Mouse (Mus musculus) MEL (cell line): ENCODE measurements around the gene Zbed6. TPM values are rescaled to one million over a fixed set of nuclear protein-coding genes. Genes with fewer than 3 reads are reported as not detected.

Source experiments
- DNase-seq: peaks from one replicate; pipeline ENCODE4 v3.0.0; 2011; ENCODE audit warnings: low read depth, low spot score
- H3K27ac ChIP-seq: 2 replicates; pipeline ENCODE4 v1.5.1; 2012; ENCODE audit warnings: low read depth, mild to moderate bottlenecking, control low read depth, low read length, moderate library complexity; ENCODE audit not compliant: control insufficient read depth
- H3K27me3 ChIP-seq, 2 experiments: fragments of 150-350 bp in 1 of 2; sonication (generic) in 1 of 2; 2 replicates each; pipeline ENCODE4 v1.6.1; 2012; ENCODE audit warnings: low read length in 2 of 2, mild to moderate bottlenecking in 2 of 2, improper control_type of control experiment in 1 of 2, moderate library complexity in 1 of 2; ENCODE audit not compliant: insufficient read depth in 2 of 2, control insufficient read depth in 1 of 2
- H3K36me3 ChIP-seq, 2 experiments: 2 replicates each; pipeline ENCODE4 v1.6.1; 2012 to 2014; ENCODE audit warnings: low read length in 2 of 2, improper control_type of control experiment in 1 of 2, inconsistent platforms in 1 of 2, mild to moderate bottlenecking in 1 of 2; ENCODE audit not compliant: insufficient read depth in 2 of 2, control insufficient read depth in 1 of 2
- H3K4me1 ChIP-seq, 2 experiments: fragments of 150-350 bp in 1 of 2; sonication (generic) in 1 of 2; 2 replicates each; pipeline ENCODE4 v1.6.1; 2012; ENCODE audit warnings: low read length in 2 of 2, improper control_type of control experiment in 1 of 2, mild to moderate bottlenecking in 1 of 2; ENCODE audit not compliant: insufficient read depth in 2 of 2, control insufficient read depth in 1 of 2
- H3K4me3 ChIP-seq, 2 experiments: fragments of 150-350 bp in 1 of 2; sonication (generic) in 1 of 2; 2 replicates each; pipeline ENCODE4 v1.5.1; 2012; ENCODE audit warnings: low read depth in 2 of 2, low read length in 2 of 2, mild to moderate bottlenecking in 2 of 2, moderate library complexity in 2 of 2, control low read depth in 1 of 2, improper control_type of control experiment in 1 of 2; ENCODE audit not compliant: control insufficient read depth in 1 of 2, insufficient read depth in 1 of 2
- H3K79me2 ChIP-seq: 2 replicates; pipeline ENCODE4 v1.6.1; 2012; ENCODE audit warnings: mild to moderate bottlenecking, low read length, moderate library complexity; ENCODE audit not compliant: control insufficient read depth, poor library complexity, insufficient read depth
- H3K9ac ChIP-seq: 2 replicates; pipeline ENCODE4 v1.6.1; 2012; ENCODE audit warnings: low read depth, mild to moderate bottlenecking, control low read depth, low read length, moderate library complexity; ENCODE audit not compliant: control insufficient read depth, poor library complexity, severe bottlenecking
- H3K9me3 ChIP-seq: fragments of 150-350 bp; sonication (generic); replicated peaks from 2 replicates; pipeline ENCODE4 v1.6.1; 2012; ENCODE audit warnings: mild to moderate bottlenecking, low read length, improper control_type of control experiment, moderate library complexity; ENCODE audit not compliant: insufficient read depth
- CTCF ChIP-seq, 3 experiments: IDR thresholded peaks in 2 of 3; conservative IDR thresholded peaks in 1 of 3; 2 replicates each; pipeline ENCODE4 v1.5.1; 2011 to 2012; ENCODE audit warnings: low read length in 3 of 3, low read depth in 2 of 3, mild to moderate bottlenecking in 2 of 3, improper control_type of control experiment in 1 of 3, inconsistent platforms in 1 of 3, mixed read lengths in 1 of 3, moderate library complexity in 1 of 3; ENCODE audit not compliant: control insufficient read depth in 1 of 3, insufficient read depth in 1 of 3, poor library complexity in 1 of 3, severe bottlenecking in 1 of 3
- E2F4 ChIP-seq: IDR thresholded peaks from 2 replicates; pipeline ENCODE4 v1.6.1; 2011; ENCODE audit warnings: low read depth, low read length, improper control_type of control experiment, borderline replicate concordance
- ELF1 ChIP-seq: IDR thresholded peaks from 2 replicates; pipeline ENCODE4 v1.6.1; 2014; ENCODE audit warnings: low read depth, mild to moderate bottlenecking, inconsistent platforms, low read length, improper control_type of control experiment, moderate library complexity
- EP300 ChIP-seq, 2 experiments: IDR thresholded peaks; 2 replicates each; pipeline ENCODE4 v1.6.1; 2011; ENCODE audit warnings: improper control_type of control experiment in 2 of 2, low read length in 2 of 2, low read depth in 1 of 2, mild to moderate bottlenecking in 1 of 2
- ETS1 ChIP-seq: IDR thresholded peaks from 2 replicates; pipeline ENCODE4 v1.6.1; 2012; ENCODE audit warnings: low read depth, mild to moderate bottlenecking, inconsistent platforms, low read length, improper control_type of control experiment, moderate library complexity
- GABPA ChIP-seq: IDR thresholded peaks from 2 replicates; pipeline ENCODE4 v1.6.1; 2012; ENCODE audit warnings: low read depth, mild to moderate bottlenecking, inconsistent platforms, low read length, improper control_type of control experiment, moderate library complexity
- GATA1 ChIP-seq: IDR thresholded peaks from 2 replicates; pipeline ENCODE4 v1.6.1; 2011; ENCODE audit warnings: low read depth, low read length, improper control_type of control experiment
- HCFC1 ChIP-seq: IDR thresholded peaks from 2 replicates; pipeline ENCODE4 v1.6.1; 2012; ENCODE audit warnings: low read depth, mild to moderate bottlenecking, inconsistent platforms, low read length, improper control_type of control experiment, moderate library complexity
- JUND ChIP-seq: IDR thresholded peaks from 2 replicates; pipeline ENCODE4 v1.6.1; 2011; ENCODE audit warnings: low read depth, mild to moderate bottlenecking, improper control_type of control experiment, low read length
- POLR2A ChIP-seq, 2 experiments: IDR thresholded peaks; 2 replicates each; pipeline ENCODE4 v1.6.1; 2011 to 2012; ENCODE audit warnings: low read length in 2 of 2, mild to moderate bottlenecking in 2 of 2, control low read depth in 1 of 2, improper control_type of control experiment in 1 of 2, low read depth in 1 of 2, moderate library complexity in 1 of 2; ENCODE audit not compliant: control insufficient read depth in 1 of 2, insufficient read depth in 1 of 2, poor library complexity in 1 of 2
- POLR2AphosphoS5 ChIP-seq: IDR thresholded peaks from 2 replicates; pipeline ENCODE4 v1.6.1; 2012; ENCODE audit warnings: low read depth, borderline replicate concordance, mild to moderate bottlenecking, inconsistent platforms, low read length, moderate library complexity, mixed read lengths
- RAD21 ChIP-seq: IDR thresholded peaks from 2 replicates; pipeline ENCODE4 v1.6.1; 2011; ENCODE audit warnings: mild to moderate bottlenecking, low read depth, low read length, improper control_type of control experiment
- SIN3A ChIP-seq: IDR thresholded peaks from 2 replicates; pipeline ENCODE4 v1.6.1; 2012; ENCODE audit warnings: low read length, improper control_type of control experiment, inconsistent platforms
- SMC3 ChIP-seq: IDR thresholded peaks from 2 replicates; pipeline ENCODE4 v1.6.1; 2011; ENCODE audit warnings: low read depth, low read length, improper control_type of control experiment
- UBTF ChIP-seq: IDR thresholded peaks from 2 replicates; pipeline ENCODE4 v1.6.1; 2012; ENCODE audit warnings: low read depth, mild to moderate bottlenecking, inconsistent platforms, low read length, improper control_type of control experiment, moderate library complexity, borderline replicate concordance; ENCODE audit not compliant: insufficient read depth
- ZMIZ1 ChIP-seq: IDR thresholded peaks from 2 replicates; pipeline ENCODE4 v1.6.1; 2012; ENCODE audit warnings: low read depth, mild to moderate bottlenecking, inconsistent platforms, low read length, improper control_type of control experiment, moderate library complexity
- ZNF384 ChIP-seq: IDR thresholded peaks from 2 replicates; pipeline ENCODE4 v1.6.1; 2012; ENCODE audit warnings: low read depth, mild to moderate bottlenecking, inconsistent platforms, low read length, improper control_type of control experiment
- polyA plus RNA-seq, 2 experiments: library from polyadenylated mRNA; stranded (reverse) in 1 of 2; unstranded in 1 of 2; fragments of >175 nt in 1 of 2; fragments of >200 nt in 1 of 2; gene quantifications; 2 replicates each; pipeline versions ENCODE4 v1.2.1 to v1.2.4; 2012; ENCODE audit warnings: low replicate concordance in 2 of 2, low read depth in 1 of 2; ENCODE audit not compliant: insufficient read length in 2 of 2, insufficient read depth in 1 of 2, missing spikeins in 1 of 2
- total RNA-seq: library from RNA; depleted of rRNA; stranded (reverse); fragments of 300-350 nt; gene quantifications from 2 replicates; pipeline ENCODE4 v1.2.3, GENCODE M21; 2012

Gene Zbed6
- total and polyA plus RNA-seq, 3 experiments = 1.4 to 48.2 (median 2.4) TPM

DNA sequence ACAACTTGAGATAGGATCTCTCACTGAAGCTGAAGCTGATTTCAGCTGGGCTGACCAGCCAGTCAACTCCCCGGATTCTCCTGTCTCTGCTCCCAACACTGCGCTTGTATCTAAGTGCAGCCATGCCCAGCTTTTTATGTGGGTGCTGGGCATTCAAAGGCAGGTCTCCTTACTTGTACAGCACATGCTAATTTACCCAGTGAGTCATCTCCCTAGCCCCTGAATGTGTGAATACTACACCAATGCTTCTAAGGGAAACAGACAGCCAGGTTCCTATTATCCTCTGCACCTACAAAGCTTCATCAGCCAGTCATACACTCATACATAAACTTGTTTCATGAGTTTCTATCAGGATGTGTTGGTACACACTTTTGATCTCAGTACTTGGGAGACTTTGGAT is 19.5 kb downstream of the Zbed6 start:
- no peak overlapping the region for H3K27ac ChIP-seq
- H3K27me3 ChIP-seq = no peaks in the 10 kb centered on the region
- H3K9me3 ChIP-seq = no peaks in the 10 kb centered on the region
- H3K36me3 ChIP-seq = peaks cover 0 to 54% of the 10 kb centered on the region in 2 experiments; a peak in 2 of 4 replicates
- DNase-seq = no peak
- H3K79me2 ChIP-seq = no peaks in the 10 kb centered on the region
- TF ChIP-seq ZNF384 = no peak
- no peak for TF ChIP-seq UBTF
- TF ChIP-seq ETS1 = no peak
- TF ChIP-seq POLR2A (IDR thresholded peaks at IDR 0.05; ENCODE audit: control insufficient read depth in 1 of 2, insufficient read depth in 1 of 2, low read depth in 1 of 2, low read length in 2 of 2, poor library complexity in 1 of 2) = no peak
- no peak for TF ChIP-seq GABPA
- TF ChIP-seq ELF1 = no peak
- TF ChIP-seq ZMIZ1 = no peak
- no peak for TF ChIP-seq SIN3A
- TF ChIP-seq RAD21 = no peak
- no peak for TF ChIP-seq E2F4
- TF ChIP-seq CTCF (IDR thresholded peaks at IDR 0.05 in 2 of 3, conservative IDR thresholded peaks at IDR 0.05 in 1 of 3; ENCODE audit: control insufficient read depth in 1 of 3, insufficient read depth in 1 of 3, low read depth in 2 of 3, low read length in 3 of 3, poor library complexity in 1 of 3, severe bottlenecking in 1 of 3) = no peak
- no peak for TF ChIP-seq GATA1
- TF ChIP-seq HCFC1 = no peak
- no peak for TF ChIP-seq EP300 (IDR thresholded peaks at IDR 0.05; ENCODE audit: low read depth in 1 of 2, low read length in 2 of 2)
- TF ChIP-seq JUND = no peak
- H3K9ac ChIP-seq = no peak overlapping the region
- H3K4me3 ChIP-seq = no peak overlapping the region
- H3K4me1 ChIP-seq = no peaks in the 10 kb centered on the region

DNA sequence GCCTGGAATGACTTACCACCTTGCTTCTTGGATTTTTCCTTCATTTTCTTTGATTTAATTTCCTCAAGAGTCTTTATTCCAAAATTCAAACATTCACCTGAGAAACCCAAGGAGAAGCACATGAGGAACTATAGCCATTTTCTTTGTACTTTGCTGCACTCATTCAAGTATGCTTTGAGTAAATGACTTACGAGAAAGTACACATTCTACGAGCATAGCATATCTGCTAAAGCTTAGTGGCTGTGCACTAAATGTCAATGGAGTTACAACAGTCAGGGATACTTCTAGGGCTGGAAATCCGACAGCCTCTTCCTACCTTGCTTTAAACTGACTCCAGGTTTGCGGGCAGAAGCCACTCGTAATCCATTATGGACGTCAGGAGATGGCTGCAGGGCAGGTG is 22.2 kb downstream of the Zbed6 start:
- H3K4me3 ChIP-seq = no peak overlapping the region
- no peaks in the 10 kb centered on the region for H3K27me3 ChIP-seq
- no peak for DNase-seq

More for the DNA sequence above, 22.2 kb downstream of the Zbed6 start:
- Histone ChIP-seq H3K27ac (no peak overlapping the region), H3K79me2 (no peaks in the 10 kb centered on the region), H3K4me1 (no peaks in the 10 kb centered on the region), H3K9me3 (no peaks in the 10 kb centered on the region), H3K9ac (no peak overlapping the region), H3K36me3 (peaks cover 0 to 54% of the 10 kb centered on the region in 2 experiments; a peak in 2 of 4 replicates)
- no peak for TF ChIP-seq HCFC1
- no peak for TF ChIP-seq POLR2AphosphoS5
- no peak for TF ChIP-seq POLR2A (IDR thresholded peaks at IDR 0.05; ENCODE audit: control insufficient read depth in 1 of 2, insufficient read depth in 1 of 2, low read depth in 1 of 2, low read length in 2 of 2, poor library complexity in 1 of 2)
- no peak for TF ChIP-seq SMC3
